Mouse (Mus musculus) cerebral cortex, adult 2 months (tissue): ENCODE data around the gene Ranbp10.

Experiments
- WGBS: fragments of 180-500 bp; shearing (Covaris S2); methylation state at CpG from one replicate; pipeline ENCODE4 v1.1.7; 2018; 5-methylcytosine and 5-hydroxymethylcytosine counted together

Gene Ranbp10

DNA sequence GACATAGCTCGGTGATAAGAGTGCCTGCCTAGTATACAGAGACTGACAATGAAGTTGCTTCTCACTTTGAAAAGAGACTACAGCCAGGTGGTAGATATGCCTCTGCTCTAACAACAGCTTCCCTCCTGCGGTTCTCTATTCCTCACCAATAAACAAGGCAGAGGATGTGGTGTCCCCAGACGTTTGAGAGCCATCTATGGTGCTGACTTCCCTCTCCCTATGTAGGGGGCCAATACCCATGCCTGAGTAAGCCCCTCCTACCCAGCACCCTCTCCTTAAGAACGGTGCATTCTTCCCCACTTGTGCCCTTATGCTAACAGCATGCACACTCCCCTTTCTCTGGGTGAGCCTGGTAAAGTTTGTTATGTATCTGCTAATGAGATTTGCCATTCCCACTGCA is 38.2 kb downstream of the Ranbp10 start:
- 52% methylated on average over 4 of the region's 4 CpGs for WGBS

DNA sequence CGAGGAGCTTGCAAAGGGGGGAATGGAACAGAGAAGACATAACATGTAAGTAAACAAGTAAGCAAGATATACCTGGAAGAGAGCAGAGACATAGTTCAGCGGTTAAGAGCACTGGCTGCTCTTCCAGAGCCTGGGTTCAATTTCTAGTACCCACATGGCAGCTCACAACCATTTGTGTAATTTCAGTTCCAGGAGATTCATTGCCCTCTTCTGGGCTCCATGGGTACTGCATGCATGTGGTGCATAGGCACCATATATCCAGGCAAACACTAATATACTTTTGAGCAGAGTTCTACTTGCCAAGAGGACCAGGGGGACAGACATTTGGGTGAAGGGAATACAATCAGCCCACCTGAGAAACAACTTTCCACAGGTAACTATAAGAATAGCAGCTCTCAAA is 38.9 kb downstream of the Ranbp10 start:
- 97% methylated on average over 2 of the region's 2 CpGs for WGBS

GRCm38 (mm10) chr8:105780298-105780697 is 46.9 kb downstream of the Ranbp10 start:
- 84% methylated on average over 5 of the region's 5 CpGs for WGBS

DNA sequence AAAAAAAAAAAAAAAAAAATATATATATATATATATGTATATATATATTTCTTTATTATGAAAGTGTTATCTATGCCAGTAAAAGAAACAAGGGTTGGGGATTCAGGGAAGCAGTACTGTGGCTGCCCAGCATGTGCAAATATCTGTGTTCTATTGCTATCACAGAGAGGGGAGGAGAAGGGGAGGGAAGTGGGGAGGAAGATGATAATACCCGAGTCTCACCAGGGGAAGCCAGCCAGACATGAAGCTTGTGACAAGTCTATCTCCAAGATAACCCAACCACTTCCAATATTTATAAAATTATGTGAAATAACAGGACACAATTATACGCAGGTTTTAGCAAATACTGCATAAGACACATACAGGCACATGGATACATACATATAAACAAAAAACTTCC is 49.3 kb downstream of the Ranbp10 start:
- WGBS: 89% methylated on average over 2 of the region's 2 CpGs

DNA sequence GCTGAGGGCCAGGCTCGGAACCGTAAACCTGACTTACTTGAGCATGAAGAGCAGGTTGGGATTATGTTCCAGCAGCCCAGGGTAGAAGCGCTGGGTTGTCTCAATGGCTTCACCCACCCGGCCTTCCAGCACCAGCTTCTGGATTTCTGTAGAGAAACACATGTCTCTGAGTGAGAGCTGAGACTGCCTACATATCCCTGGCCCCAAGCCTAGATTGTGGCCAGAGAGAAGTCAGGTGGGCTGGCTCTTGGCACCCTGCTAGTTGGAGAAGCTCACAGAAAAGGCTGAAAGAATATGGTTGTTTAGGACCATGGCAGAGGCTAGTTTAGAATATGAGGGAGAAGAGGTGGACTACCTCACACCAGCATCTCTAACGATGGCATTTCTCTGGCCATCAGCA is 52.7 kb downstream of the Ranbp10 start:
- 52% methylated on average over 5 of the region's 5 CpGs for WGBS

GRCm38 (mm10) chr8:105773441-105773861 is 53.7 kb downstream of the Ranbp10 start:
- 74% methylated on average over 1 of the region's 1 CpGs for WGBS

- 93% methylated on average over 12 of the region's 12 CpGs for WGBS
Observed at GRCm38 (mm10) chr8:105771398-105772175, 55.6 kb downstream of the Ranbp10 start.

- 90% methylated on average over 1 of the region's 1 CpGs for WGBS
Observed at GRCm38 (mm10) chr8:105770609-105771008, 56.5 kb downstream of the Ranbp10 start.

DNA sequence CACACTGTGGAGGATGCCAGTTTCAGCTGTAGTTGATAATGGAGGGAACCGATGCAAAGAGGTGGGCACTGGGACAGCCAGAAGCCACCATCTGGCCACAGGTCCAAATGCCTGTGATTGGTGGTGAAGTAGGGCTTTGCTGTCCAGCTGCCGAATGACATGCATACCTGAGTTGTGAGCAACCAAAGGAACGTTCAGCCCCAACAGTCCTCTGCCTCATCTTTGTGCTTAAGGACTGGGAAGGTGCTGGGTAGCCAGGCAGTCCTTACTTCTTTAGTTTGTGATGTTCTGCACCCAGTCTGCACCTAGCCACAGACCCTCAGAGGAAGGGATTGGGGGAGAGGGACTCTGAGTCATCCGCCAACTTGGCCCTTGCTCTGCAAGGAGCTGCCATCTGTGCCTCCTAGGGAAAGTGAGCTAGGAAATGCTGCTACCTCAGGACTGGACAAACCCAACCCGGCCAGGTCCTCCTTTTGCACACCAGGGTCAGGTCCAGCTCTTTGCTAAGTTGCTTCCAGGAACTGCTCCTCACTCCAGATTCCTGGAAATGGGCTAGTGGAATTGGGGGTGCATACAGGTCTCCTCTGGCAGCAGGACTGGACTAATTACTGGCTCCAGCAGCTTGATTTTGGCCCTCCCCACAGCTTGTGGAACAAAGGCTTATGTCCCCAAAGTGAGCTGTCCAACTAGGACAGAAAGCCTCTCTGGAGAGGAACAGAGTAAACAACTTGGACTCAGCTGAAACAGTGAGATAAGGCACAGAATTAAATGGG is 58.5 kb downstream of the Ranbp10 start:
- 73% methylated on average over 5 of the region's 5 CpGs for WGBS

DNA sequence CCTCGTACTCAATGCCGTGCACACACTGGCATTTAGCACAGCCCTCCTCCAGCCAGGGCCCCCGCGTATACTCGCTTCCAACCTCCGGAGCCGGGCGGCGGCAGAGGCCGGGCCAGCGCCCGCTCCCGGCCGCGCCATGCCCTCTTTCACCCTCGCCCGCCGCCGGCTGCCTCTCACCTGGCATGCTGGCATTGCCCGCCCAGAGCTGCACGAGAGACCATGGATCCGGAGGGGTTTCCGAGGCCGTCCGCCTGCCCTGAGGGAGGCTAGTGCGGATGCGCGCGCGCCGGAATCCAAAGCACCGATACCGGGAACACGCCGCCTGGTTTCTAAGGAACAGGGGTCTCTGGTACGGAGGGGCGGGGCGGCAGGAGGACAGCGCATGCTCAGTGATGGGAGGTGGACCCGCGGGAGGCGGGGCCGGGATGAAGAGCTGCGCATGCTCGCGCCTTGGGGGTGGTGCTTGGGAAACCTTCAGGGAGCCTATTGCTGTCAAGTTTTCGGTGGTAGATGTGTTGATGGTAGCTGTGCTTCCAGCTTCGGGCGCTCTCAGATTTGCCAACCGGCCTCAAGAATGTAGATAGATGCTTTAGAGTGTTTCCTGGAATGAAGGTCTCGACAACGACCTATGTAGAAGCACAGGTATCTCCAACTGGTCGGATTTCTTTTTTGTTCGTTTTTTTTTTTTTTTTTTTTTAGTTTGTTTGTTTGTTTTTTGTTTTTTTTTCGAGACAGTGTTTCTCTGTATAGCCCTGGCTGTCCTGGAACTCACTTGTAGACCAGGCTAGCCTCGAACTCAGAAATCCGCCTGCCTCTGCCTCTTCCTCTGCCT is 68.7 kb downstream of the Ranbp10 start, which contains the start of gene Gfod2:
Gene Gfod2, minus strand, starts transcription at position 388 of the 832 bp plus-strand sequence.
- WGBS: 3% methylated on average over 57 of the region's 57 CpGs

DNA sequence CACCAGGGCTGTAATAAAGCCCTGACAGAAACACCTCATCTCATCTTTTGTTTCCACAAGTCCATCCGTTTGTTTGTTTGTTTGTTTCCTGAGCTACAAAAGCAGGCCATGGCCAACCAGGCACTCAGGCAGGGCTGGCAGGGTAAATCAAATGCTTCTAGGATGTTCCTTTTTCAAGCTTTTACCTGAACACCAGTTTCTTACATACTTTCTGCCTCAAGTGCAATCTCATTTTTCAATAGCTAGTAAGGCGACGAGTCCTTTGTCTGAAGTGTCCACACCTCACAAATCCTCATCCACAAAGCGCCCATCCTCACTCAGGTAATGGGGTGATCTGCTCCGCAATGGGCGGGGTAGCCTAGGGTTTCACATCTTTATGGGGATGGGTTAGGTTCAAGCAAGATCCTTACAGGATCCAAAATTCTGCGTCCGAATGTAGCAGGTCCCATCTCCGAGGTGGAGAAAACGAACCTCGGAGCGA is 69.3 kb downstream of the Ranbp10 start:
- 2% methylated on average over 12 of the region's 12 CpGs for WGBS

DNA sequence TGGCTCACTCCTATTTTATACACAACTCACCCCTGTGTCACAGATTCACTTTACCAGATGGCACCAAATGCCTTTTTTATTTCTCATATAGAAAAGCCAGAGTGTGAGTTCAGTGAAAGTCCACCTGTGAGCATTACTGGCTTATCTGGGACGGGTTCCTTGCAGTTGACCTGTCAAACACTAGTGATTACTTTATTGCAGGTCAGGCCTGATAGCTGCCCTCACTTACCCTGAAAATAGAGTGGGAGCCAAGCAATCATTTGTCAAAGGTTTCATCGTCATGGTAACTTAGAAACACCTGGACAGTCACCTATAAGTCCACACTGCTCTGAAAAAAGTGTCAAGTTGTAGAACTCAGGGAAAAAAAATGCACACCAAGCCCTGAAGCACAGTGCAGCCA is 72.5 kb downstream of the Ranbp10 start:
- 97% methylated on average over 2 of the region's 2 CpGs for WGBS

DNA sequence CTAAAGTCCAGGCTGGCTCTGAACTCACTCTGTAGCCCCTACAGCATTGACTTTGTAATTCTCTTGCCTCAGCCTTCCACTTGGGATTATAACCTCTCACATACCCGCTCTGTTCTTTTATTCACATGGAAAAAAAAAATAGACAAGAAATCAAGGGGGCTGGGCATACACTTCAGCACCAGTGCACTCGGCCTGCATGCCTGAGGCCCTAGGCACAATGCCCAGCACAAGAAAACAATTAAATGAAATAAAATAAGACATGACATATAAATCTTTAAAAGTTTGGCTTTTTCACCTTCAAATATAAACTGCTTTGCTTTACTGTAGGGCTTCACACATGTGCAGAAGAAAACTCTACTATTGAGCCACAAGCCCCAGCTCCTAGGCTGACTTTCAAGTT is 73.2 kb downstream of the Ranbp10 start:
- WGBS: 73% methylated on average over 2 of the region's 2 CpGs

- WGBS: 25% methylated on average over 11 of the region's 11 CpGs
Observed at GRCm38 (mm10) chr8:105750606-105751005, 76.5 kb downstream of the Ranbp10 start.

GRCm38 (mm10) chr8:105743301-105743700 is 83.8 kb downstream of the Ranbp10 start:
- WGBS: 88% methylated on average over 4 of the region's 4 CpGs

- WGBS: 94% methylated on average over 5 of the region's 5 CpGs
Observed at GRCm38 (mm10) chr8:105739216-105739615, 87.9 kb downstream of the Ranbp10 start.

- WGBS: 96% methylated on average over 5 of the region's 5 CpGs
Observed at GRCm38 (mm10) chr8:105732186-105732585, 95.0 kb downstream of the Ranbp10 start.

DNA sequence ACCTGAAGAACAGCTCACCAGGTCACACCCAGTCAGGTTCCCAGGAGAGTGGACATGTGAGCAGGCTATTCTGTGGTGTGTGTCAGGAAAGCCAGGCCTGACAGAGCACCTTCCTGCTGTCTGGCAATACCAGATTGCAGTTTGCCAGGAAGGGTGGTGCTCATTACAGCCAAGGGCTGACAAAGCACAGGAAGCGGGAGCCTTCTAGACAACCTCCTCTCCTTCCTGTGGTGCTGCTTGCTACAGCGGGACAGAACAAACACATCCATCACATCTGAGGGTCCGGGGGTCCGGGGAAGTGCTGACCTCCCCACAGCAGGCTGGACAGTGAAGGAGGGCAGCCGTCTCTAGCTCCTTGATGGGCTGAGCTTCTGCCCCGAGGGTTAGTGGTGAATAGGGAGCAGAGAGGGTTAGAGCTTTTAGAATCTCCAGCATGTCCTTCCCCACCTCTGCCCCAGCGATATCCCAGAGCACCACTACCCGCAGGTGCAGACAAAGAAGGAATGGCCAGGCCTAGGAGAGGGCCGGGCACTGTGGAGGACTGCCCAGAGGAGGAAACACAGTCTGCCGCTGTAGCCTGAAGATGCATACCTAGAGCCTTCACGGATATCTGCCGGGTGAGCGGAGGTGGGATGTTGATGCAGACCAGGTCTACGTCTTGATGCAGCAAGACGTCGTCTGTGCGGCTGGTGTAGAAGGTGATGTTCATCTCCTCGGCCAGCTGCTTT is 99.6 kb downstream of the Ranbp10 start:
- 88% methylated on average over 18 of the region's 18 CpGs for WGBS

- WGBS: 87% methylated on average over 5 of the region's 5 CpGs
Observed at GRCm38 (mm10) chr8:105725726-105726125, 101.4 kb downstream of the Ranbp10 start.

GRCm38 (mm10) chr8:105722861-105723260 is 104.3 kb downstream of the Ranbp10 start:
- 84% methylated on average over 9 of the region's 9 CpGs for WGBS

- WGBS: 85% methylated on average over 4 of the region's 4 CpGs
Observed at GRCm38 (mm10) chr8:105719637-105720036, 107.5 kb downstream of the Ranbp10 start.
